Mouse (Mus musculus): ENCODE data around the gene Tnfsf14. TPM values are rescaled to one million over a fixed set of nuclear protein-coding genes. Genes with fewer than 3 reads are reported as not detected.

Tnfsf14 gene
- 11.9 TPM for polyA plus RNA-seq (2017; shearing (Covaris generic))

DNA sequence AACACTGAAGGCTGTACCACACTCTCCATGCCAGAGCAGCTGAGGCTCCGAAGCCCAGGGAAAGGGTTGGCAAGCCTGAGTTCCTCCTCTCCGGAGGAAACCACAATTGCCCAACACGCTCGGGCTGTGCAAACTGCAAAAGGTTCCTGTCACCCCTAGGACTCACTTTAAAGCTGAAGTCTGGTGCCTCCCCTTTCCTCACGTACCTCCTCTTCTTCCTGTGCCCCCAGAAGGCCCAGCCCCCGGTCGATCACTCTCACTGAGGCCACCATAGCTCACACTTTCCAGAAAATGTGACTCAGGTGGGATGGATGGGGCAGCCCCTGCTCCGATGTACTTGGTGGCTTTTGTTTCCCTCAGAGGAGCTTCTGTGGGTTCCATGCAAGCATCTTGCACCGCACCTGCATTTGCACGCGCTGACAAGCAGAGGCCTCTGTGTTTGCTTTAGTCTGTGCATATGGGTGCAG, at the start of gene Tnfsf14:
Gene Tnfsf14 (minus strand): TSS at position 137 of the 467 bp plus-strand sequence.

DNA sequence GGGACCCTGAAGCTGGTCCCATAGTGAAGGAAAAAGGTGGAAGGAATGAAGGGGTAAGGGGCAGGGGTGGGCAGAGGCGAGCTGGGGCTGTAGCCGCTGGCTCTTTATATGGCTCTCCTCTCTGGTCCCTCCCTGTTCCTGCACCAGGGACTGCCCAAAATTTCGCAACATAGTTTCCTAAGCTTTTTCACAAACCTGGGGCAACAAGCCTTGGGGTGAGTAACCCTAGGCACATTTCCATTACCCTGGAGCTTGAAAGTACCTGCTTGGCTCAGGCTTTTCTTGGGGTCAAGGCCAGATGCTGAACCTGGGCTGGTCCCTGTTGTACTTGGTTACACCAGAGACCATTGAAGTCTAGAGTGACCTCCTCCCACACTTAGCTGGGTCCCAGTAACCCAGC, 34.0 kb upstream of the Tnfsf14 start, which contains the start of gene C3:
Gene C3 (minus strand): TSS at position 123 of the 400 bp plus-strand sequence.

DNA sequence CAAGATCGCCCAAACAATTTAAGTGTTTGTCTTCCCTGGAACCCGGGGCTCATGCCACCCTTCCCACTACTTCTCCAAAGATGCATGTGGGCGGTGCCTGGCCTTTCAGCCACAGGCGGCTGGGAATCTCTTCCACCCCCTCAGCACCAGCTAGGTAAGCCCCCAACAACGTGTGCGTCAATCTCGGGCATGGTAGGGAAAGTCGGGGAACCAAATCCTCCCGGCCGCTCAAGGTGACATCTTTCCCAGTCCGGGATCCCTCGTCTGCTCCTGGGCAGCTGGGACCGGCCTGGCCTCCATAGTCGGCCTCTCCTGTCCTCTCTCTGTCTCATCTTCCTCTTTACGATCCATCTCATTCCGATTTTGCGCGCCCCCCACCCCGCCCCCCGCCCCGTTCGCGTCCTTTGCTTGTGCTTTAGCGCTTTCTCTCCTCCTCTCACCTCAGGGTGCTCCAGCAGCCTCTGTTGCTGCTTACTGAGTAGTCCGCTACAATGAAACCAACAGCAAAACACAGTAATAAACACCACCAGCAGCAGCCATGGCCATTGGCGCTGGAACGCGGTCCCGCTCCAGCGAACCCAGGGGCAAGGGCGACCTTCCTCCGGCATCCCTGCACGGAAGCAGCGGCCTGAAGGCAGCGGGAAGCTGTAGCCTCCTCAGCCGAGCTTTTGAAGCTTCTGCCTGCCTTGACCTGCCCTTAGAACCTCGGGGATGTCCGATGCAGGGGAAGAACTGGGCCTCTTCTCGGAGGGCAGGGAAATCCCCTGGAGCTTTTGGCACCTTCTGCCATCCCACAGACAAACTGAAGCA, 44.8 kb downstream of the Tnfsf14 start, which contains the start of gene Cd70:
Gene Cd70 (minus strand): TSS at position 784 of the 810 bp plus-strand sequence.

Other genes starting within 250 kb of the Tnfsf14 start
- gene Acer1, start 212.1 kb downstream of the Tnfsf14 start, polyA plus RNA-seq (2017; shearing (Covaris generic)): not detected
- 94.9 TPM for gene Clpp, start 203.9 kb downstream of the Tnfsf14 start, polyA plus RNA-seq (2017; shearing (Covaris generic))
- 37.9 TPM for gene Alkbh7, start 196.8 kb downstream of the Tnfsf14 start, polyA plus RNA-seq (2017; shearing (Covaris generic))
- gene Pspn, start 194.2 kb downstream of the Tnfsf14 start, polyA plus RNA-seq (2017; shearing (Covaris generic)): 1.8 TPM
- 93.0 TPM for gene Gtf2f1, start 182.9 kb downstream of the Tnfsf14 start, polyA plus RNA-seq (2017; shearing (Covaris generic))
- gene Gm17949, start 182.7 kb downstream of the Tnfsf14 start, polyA plus RNA-seq (2017; shearing (Covaris generic)): 0.93 TPM
- 7.8 TPM for gene Khsrp, start 162.7 kb downstream of the Tnfsf14 start, polyA plus RNA-seq (2017; shearing (Covaris generic))
- gene Slc25a41, start 152.5 kb downstream of the Tnfsf14 start, polyA plus RNA-seq (2017; shearing (Covaris generic)): not detected
- gene Crb3, start 135.1 kb downstream of the Tnfsf14 start, polyA plus RNA-seq (2017; shearing (Covaris generic)): 3.1 TPM
- 3.8 TPM for gene Slc25a23, start 134.3 kb downstream of the Tnfsf14 start, polyA plus RNA-seq (2017; shearing (Covaris generic))
- gene Dennd1c, start 115.7 kb downstream of the Tnfsf14 start, polyA plus RNA-seq (2017; shearing (Covaris generic)): 327 TPM
- 2.0 TPM for gene Tubb4a, start 106.4 kb downstream of the Tnfsf14 start, polyA plus RNA-seq (2017; shearing (Covaris generic))
- 10.2 TPM for gene Tnfsf9, start 88.9 kb downstream of the Tnfsf14 start, polyA plus RNA-seq (2017; shearing (Covaris generic))
- 0.35 TPM for gene Cd70, start 44.4 kb downstream of the Tnfsf14 start, polyA plus RNA-seq (2017; shearing (Covaris generic))
- 3.4 TPM for gene C3, start 34.0 kb upstream of the Tnfsf14 start, polyA plus RNA-seq (2017; shearing (Covaris generic))
- gene Gpr108, start 54.3 kb upstream of the Tnfsf14 start, polyA plus RNA-seq (2017; shearing (Covaris generic)): 103 TPM
- 8.6 TPM for gene Trip10, start 55.3 kb upstream of the Tnfsf14 start, polyA plus RNA-seq (2017; shearing (Covaris generic))
- gene Vav1, start 84.9 kb upstream of the Tnfsf14 start, polyA plus RNA-seq (2017; shearing (Covaris generic)): 253 TPM
- 5.2 TPM for gene Adgre1, start 164.5 kb upstream of the Tnfsf14 start, polyA plus RNA-seq (2017; shearing (Covaris generic))